Mouse (Mus musculus): Measurements from ENCODE around the gene Appbp2. TPM values are rescaled to one million over a fixed set of nuclear protein-coding genes. Genes with fewer than 3 reads are reported as not detected.

Appbp2 gene
- total and polyA plus RNA-seq, 2 experiments from 2014 or later = 24.2 to 38.8 TPM

- no peak overlapping the region for H3K9ac ChIP-seq (replicated peaks; ENCODE audit: low read depth, low read length)
- H3K4me3 ChIP-seq (ENCODE audit: low read depth, low read length) = no peak overlapping the region
- H3K4me2 ChIP-seq (ENCODE audit: low read depth, low read length) = no peak overlapping the region
- ATAC-seq (ENCODE audit: insufficient read depth, low read depth) (no peak), DNase-seq (ENCODE audit: low spot score) (no peak)
- no peaks in the 10 kb centered on the region for H3K4me1 ChIP-seq (ENCODE audit: control insufficient read depth, insufficient read depth)
- H3K27me3 ChIP-seq (ENCODE audit: control insufficient read depth, insufficient read depth, low read length) = no peaks in the 10 kb centered on the region
- TF ChIP-seq CTCF (IDR thresholded peaks at IDR 0.05; ENCODE audit: low read depth) = no peak
- TF ChIP-seq EP300 (IDR thresholded peaks at IDR 0.05; ENCODE audit: low read depth) = no peak
- no peaks in the 10 kb centered on the region for H3K9me3 ChIP-seq (replicated peaks; ENCODE audit: control insufficient read depth, low read length)
- no peak overlapping the region for H3K27ac ChIP-seq (ENCODE audit: low read depth)
- peaks cover 75% of the 10 kb centered on the region for H3K36me3 ChIP-seq (replicated peaks; ENCODE audit: control insufficient read depth, insufficient read depth, low read length)
Observed at GRCm38 (mm10) chr11:85206231-85206630, 28.7 kb downstream of the Appbp2 start.

GRCm38 (mm10) chr11:85198906-85199305 is 36.0 kb downstream of the Appbp2 start:
- no peaks in the 10 kb centered on the region for H3K4me1 ChIP-seq (ENCODE audit: control insufficient read depth, insufficient read depth)
- H3K9me3 ChIP-seq (replicated peaks; ENCODE audit: control insufficient read depth, low read length) = no peaks in the 10 kb centered on the region
- no peak for DNase-seq (ENCODE audit: low spot score)
- peaks cover 82% of the 10 kb centered on the region for H3K36me3 ChIP-seq (replicated peaks; ENCODE audit: control insufficient read depth, insufficient read depth, low read length)
- H3K4me2 ChIP-seq (ENCODE audit: low read depth, low read length) = no peak overlapping the region
- no peak overlapping the region for H3K27ac ChIP-seq (ENCODE audit: low read depth)
- TF ChIP-seq EP300 (IDR thresholded peaks at IDR 0.05; ENCODE audit: low read depth) = no peak
- TF ChIP-seq CTCF (IDR thresholded peaks at IDR 0.05; ENCODE audit: low read depth) = no peak
- no peak overlapping the region for H3K9ac ChIP-seq (replicated peaks; ENCODE audit: low read depth, low read length)
- H3K4me3 ChIP-seq (ENCODE audit: low read depth, low read length) = no peak overlapping the region
- no peak for ATAC-seq (ENCODE audit: insufficient read depth, low read depth)
- no peaks in the 10 kb centered on the region for H3K27me3 ChIP-seq (ENCODE audit: control insufficient read depth, insufficient read depth, low read length)
- 69% methylated on average over 2 of the region's 2 CpGs for WGBS

GRCm38 (mm10) chr11:85196046-85196445 is 38.9 kb downstream of the Appbp2 start:
- H3K9me3 ChIP-seq (replicated peaks; ENCODE audit: control insufficient read depth, low read length) = no peaks in the 10 kb centered on the region
- ATAC-seq (ENCODE audit: insufficient read depth, low read depth) = no peak
- WGBS = 84% methylated on average over 9 of the region's 9 CpGs

GRCm38 (mm10) chr11:85194206-85194605 is 40.7 kb downstream of the Appbp2 start:
- Histone ChIP-seq H3K9ac (replicated peaks; ENCODE audit: low read depth, low read length) (no peak overlapping the region), H3K9me3 (replicated peaks; ENCODE audit: control insufficient read depth, low read length) (no peaks in the 10 kb centered on the region), H3K4me2 (ENCODE audit: low read depth, low read length) (no peak overlapping the region), H3K27ac (ENCODE audit: low read depth) (no peak overlapping the region), H3K36me3 (replicated peaks; ENCODE audit: control insufficient read depth, insufficient read depth, low read length) (peaks cover 90% of the 10 kb centered on the region), H3K27me3 (ENCODE audit: control insufficient read depth, insufficient read depth, low read length) (no peaks in the 10 kb centered on the region), H3K4me1 (ENCODE audit: control insufficient read depth, insufficient read depth) (no peaks in the 10 kb centered on the region), H3K4me3 (ENCODE audit: low read depth, low read length) (no peak overlapping the region)
- WGBS = 87% methylated on average over 11 of the region's 11 CpGs
- DNase-seq (ENCODE audit: low spot score) (no peak), ATAC-seq (ENCODE audit: insufficient read depth, low read depth) (no peak)
- TF ChIP-seq EP300 (IDR thresholded peaks at IDR 0.05; ENCODE audit: low read depth) = no peak
- TF ChIP-seq CTCF (IDR thresholded peaks at IDR 0.05; ENCODE audit: low read depth) = no peak

More at GRCm38 (mm10) chr11:85196046-85196445, 38.9 kb downstream of the Appbp2 start:
- no peak for DNase-seq (ENCODE audit: low spot score)
- H3K9ac ChIP-seq (replicated peaks; ENCODE audit: low read depth, low read length) = no peak overlapping the region
- H3K27ac ChIP-seq (ENCODE audit: low read depth) = no peak overlapping the region
- H3K36me3 ChIP-seq (replicated peaks; ENCODE audit: control insufficient read depth, insufficient read depth, low read length) = peaks cover 88% of the 10 kb centered on the region
- H3K27me3 ChIP-seq (ENCODE audit: control insufficient read depth, insufficient read depth, low read length) = no peaks in the 10 kb centered on the region
- no peak overlapping the region for H3K4me3 ChIP-seq (ENCODE audit: low read depth, low read length)
- H3K4me1 ChIP-seq (ENCODE audit: control insufficient read depth, insufficient read depth) = no peaks in the 10 kb centered on the region
- no peak for TF ChIP-seq CTCF (IDR thresholded peaks at IDR 0.05; ENCODE audit: low read depth)
- no peak overlapping the region for H3K4me2 ChIP-seq (ENCODE audit: low read depth, low read length)

GRCm38 (mm10) chr11:85190741-85191140 is 44.2 kb downstream of the Appbp2 start:
- 89% methylated on average over 12 of the region's 12 CpGs for WGBS
- Histone ChIP-seq H3K36me3 (replicated peaks; ENCODE audit: control insufficient read depth, insufficient read depth, low read length) (peaks cover 72% of the 10 kb centered on the region), H3K4me1 (ENCODE audit: control insufficient read depth, insufficient read depth) (no peaks in the 10 kb centered on the region), H3K4me3 (ENCODE audit: low read depth, low read length) (no peak overlapping the region), H3K4me2 (ENCODE audit: low read depth, low read length) (no peak overlapping the region), H3K9ac (replicated peaks; ENCODE audit: low read depth, low read length) (no peak overlapping the region), H3K9me3 (replicated peaks; ENCODE audit: control insufficient read depth, low read length) (no peaks in the 10 kb centered on the region), H3K27me3 (ENCODE audit: control insufficient read depth, insufficient read depth, low read length) (no peaks in the 10 kb centered on the region), H3K27ac (ENCODE audit: low read depth) (no peak overlapping the region)
- no peak for DNase-seq (ENCODE audit: low spot score)
- no peak for ATAC-seq (ENCODE audit: insufficient read depth, low read depth)
- TF ChIP-seq EP300 (IDR thresholded peaks at IDR 0.05; ENCODE audit: low read depth) (no peak), CTCF (IDR thresholded peaks at IDR 0.05; ENCODE audit: low read depth) (no peak)

GRCm38 (mm10) chr11:85189110-85189509 is 45.8 kb downstream of the Appbp2 start:
- TF ChIP-seq EP300 (IDR thresholded peaks at IDR 0.05; ENCODE audit: low read depth) (no peak), CTCF (IDR thresholded peaks at IDR 0.05; ENCODE audit: low read depth) (no peak)
- no peak for ATAC-seq (ENCODE audit: insufficient read depth, low read depth)
- Histone ChIP-seq H3K4me2 (ENCODE audit: low read depth, low read length) (no peak overlapping the region), H3K4me1 (ENCODE audit: control insufficient read depth, insufficient read depth) (no peaks in the 10 kb centered on the region), H3K27ac (ENCODE audit: low read depth) (no peak overlapping the region), H3K27me3 (ENCODE audit: control insufficient read depth, insufficient read depth, low read length) (no peaks in the 10 kb centered on the region), H3K4me3 (ENCODE audit: low read depth, low read length) (no peak overlapping the region), H3K36me3 (replicated peaks; ENCODE audit: control insufficient read depth, insufficient read depth, low read length) (peaks cover 56% of the 10 kb centered on the region), H3K9ac (replicated peaks; ENCODE audit: low read depth, low read length) (no peak overlapping the region), H3K9me3 (replicated peaks; ENCODE audit: control insufficient read depth, low read length) (no peaks in the 10 kb centered on the region)
- 81% methylated on average over 4 of the region's 4 CpGs for WGBS
- no peak for DNase-seq (ENCODE audit: low spot score)

Measured in heart, postnatal 0 days (tissue).